Mouse (Mus musculus): Measurements from ENCODE around the gene Tmtc2. TPM values are rescaled to one million over a fixed set of nuclear protein-coding genes. Genes with fewer than 3 reads are reported as not detected.
"Not testable (repeated sequence)": the region's sequence is repeated elsewhere in the genome, so short reads cannot be mapped to it uniquely, and the experiment has no call there.

Tmtc2 gene
- total and polyA plus RNA-seq, 2 experiments, result 2.4 to 7.6 TPM

- H3K27ac ChIP-seq (replicated peaks; ENCODE audit: insufficient read depth, low read depth, low read length), result no peak overlapping the region
- DNase-seq (ENCODE audit: extremely low read depth, low read depth, low spot score), result peak; percentile 6
- no peaks in the 10 kb centered on the region for H3K36me3 ChIP-seq (ENCODE audit: control insufficient read depth, insufficient read depth, low read length)
- H3K9ac ChIP-seq (ENCODE audit: low read depth, low read length), result no peak overlapping the region
- no peak overlapping the region for H3K4me3 ChIP-seq (ENCODE audit: insufficient read depth, low read depth, low read length)
- H3K27me3 ChIP-seq (ENCODE audit: control insufficient read depth, insufficient read depth, low read length), result no peaks in the 10 kb centered on the region
- H3K79me2 ChIP-seq (ENCODE audit: control insufficient read depth, insufficient read depth, low read length), result no peaks in the 10 kb centered on the region
- H3K4me1 ChIP-seq (ENCODE audit: control insufficient read depth, insufficient read depth, low read length), result no peaks in the 10 kb centered on the region
- TF ChIP-seq CTCF (IDR thresholded peaks at IDR 0.05; ENCODE audit: low read depth, low read length), result no peak
- TF ChIP-seq POLR2A (IDR thresholded peaks at IDR 0.05; ENCODE audit: extremely low read depth, insufficient read depth, low read length), result no peak
- WGBS, result 75% methylated on average over 6 of the region's 6 CpGs
Measured at GRCm38 (mm10) chr10:105284171-105284570, 290.1 kb downstream of the Tmtc2 start.

GRCm38 (mm10) chr10:105280933-105281332, 293.3 kb downstream of the Tmtc2 start:
- Histone ChIP-seq H3K79me2 (ENCODE audit: control insufficient read depth, insufficient read depth, low read length) (no peaks in the 10 kb centered on the region), H3K4me1 (ENCODE audit: control insufficient read depth, insufficient read depth, low read length) (no peaks in the 10 kb centered on the region), H3K9ac (ENCODE audit: low read depth, low read length) (no peak overlapping the region), H3K27me3 (ENCODE audit: control insufficient read depth, insufficient read depth, low read length) (no peaks in the 10 kb centered on the region), H3K36me3 (ENCODE audit: control insufficient read depth, insufficient read depth, low read length) (no peaks in the 10 kb centered on the region), H3K4me3 (ENCODE audit: insufficient read depth, low read depth, low read length) (no peak overlapping the region), H3K27ac (replicated peaks; ENCODE audit: insufficient read depth, low read depth, low read length) (no peak overlapping the region)
- TF ChIP-seq CTCF (IDR thresholded peaks at IDR 0.05; ENCODE audit: low read depth, low read length) (no peak), POLR2A (IDR thresholded peaks at IDR 0.05; ENCODE audit: extremely low read depth, insufficient read depth, low read length) (no peak)
- DNase-seq (ENCODE audit: extremely low read depth, low read depth, low spot score), result no peak
- 87% methylated on average over 3 of the region's 3 CpGs for WGBS

GRCm38 (mm10) chr10:105260053-105260452, 314.2 kb downstream of the Tmtc2 start:
- Histone ChIP-seq H3K27me3 (ENCODE audit: control insufficient read depth, insufficient read depth, low read length) (no peaks in the 10 kb centered on the region), H3K79me2 (ENCODE audit: control insufficient read depth, insufficient read depth, low read length) (no peaks in the 10 kb centered on the region), H3K27ac (replicated peaks; ENCODE audit: insufficient read depth, low read depth, low read length) (no peak overlapping the region), H3K4me3 (ENCODE audit: insufficient read depth, low read depth, low read length) (no peak overlapping the region), H3K36me3 (ENCODE audit: control insufficient read depth, insufficient read depth, low read length) (no peaks in the 10 kb centered on the region), H3K9ac (ENCODE audit: low read depth, low read length) (no peak overlapping the region), H3K4me1 (ENCODE audit: control insufficient read depth, insufficient read depth, low read length) (no peaks in the 10 kb centered on the region)
- 81% methylated on average over 3 of the region's 3 CpGs for WGBS
- no peak for TF ChIP-seq CTCF (IDR thresholded peaks at IDR 0.05; ENCODE audit: low read depth, low read length)
- TF ChIP-seq POLR2A (IDR thresholded peaks at IDR 0.05; ENCODE audit: extremely low read depth, insufficient read depth, low read length), result no peak
- DNase-seq (ENCODE audit: extremely low read depth, low read depth, low spot score), result no peak

GRCm38 (mm10) chr10:105238291-105238690, 336.0 kb downstream of the Tmtc2 start:
- H3K27me3 ChIP-seq (ENCODE audit: control insufficient read depth, insufficient read depth, low read length); H3K36me3 ChIP-seq (ENCODE audit: control insufficient read depth, insufficient read depth, low read length); H3K79me2 ChIP-seq (ENCODE audit: control insufficient read depth, insufficient read depth, low read length); H3K9ac ChIP-seq (ENCODE audit: low read depth, low read length); H3K4me3 ChIP-seq (ENCODE audit: insufficient read depth, low read depth, low read length); H3K27ac ChIP-seq (replicated peaks; ENCODE audit: insufficient read depth, low read depth, low read length); H3K4me1 ChIP-seq (ENCODE audit: control insufficient read depth, insufficient read depth, low read length): not testable (repeated sequence)
- 84% methylated on average over 22 of the region's 22 CpGs for WGBS
- DNase-seq (ENCODE audit: extremely low read depth, low read depth, low spot score), result peak; percentile 31

- H3K4me1 ChIP-seq (ENCODE audit: control insufficient read depth, insufficient read depth, low read length), result no peaks in the 10 kb centered on the region
- TF ChIP-seq POLR2A (IDR thresholded peaks at IDR 0.05; ENCODE audit: extremely low read depth, insufficient read depth, low read length), result no peak
- TF ChIP-seq CTCF (IDR thresholded peaks at IDR 0.05; ENCODE audit: low read depth, low read length), result no peak
- H3K27me3 ChIP-seq (ENCODE audit: control insufficient read depth, insufficient read depth, low read length), result no peaks in the 10 kb centered on the region
- WGBS, result 85% methylated on average over 2 of the region's 2 CpGs
- H3K27ac ChIP-seq (replicated peaks; ENCODE audit: insufficient read depth, low read depth, low read length), result no peak overlapping the region
- no peaks in the 10 kb centered on the region for H3K36me3 ChIP-seq (ENCODE audit: control insufficient read depth, insufficient read depth, low read length)
- no peaks in the 10 kb centered on the region for H3K79me2 ChIP-seq (ENCODE audit: control insufficient read depth, insufficient read depth, low read length)
- no peak for DNase-seq (ENCODE audit: extremely low read depth, low read depth, low spot score)
- H3K9ac ChIP-seq (ENCODE audit: low read depth, low read length), result no peak overlapping the region
- H3K4me3 ChIP-seq (ENCODE audit: insufficient read depth, low read depth, low read length), result no peak overlapping the region
Measured at GRCm38 (mm10) chr10:105232864-105233263, 341.4 kb downstream of the Tmtc2 start.

DNA sequence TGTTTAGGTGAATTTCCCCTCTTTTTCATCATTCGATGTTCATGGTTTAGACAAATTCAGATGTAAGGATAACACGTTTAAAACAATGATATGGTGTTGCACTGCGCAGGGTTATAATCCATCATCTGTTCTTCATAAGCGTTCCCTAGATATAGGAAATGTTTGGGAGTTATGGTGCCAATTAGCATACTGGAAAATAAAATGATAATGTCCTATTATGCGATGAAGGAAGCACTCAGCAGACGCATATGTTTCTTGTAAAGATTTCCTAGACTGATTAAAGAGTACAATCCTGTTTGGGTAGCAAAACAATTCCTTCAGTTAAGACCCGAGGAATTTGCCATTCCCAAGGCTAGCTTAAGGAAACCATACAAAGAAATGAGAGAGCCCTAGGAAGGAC, 343.8 kb downstream of the Tmtc2 start:
- no peaks in the 10 kb centered on the region for H3K79me2 ChIP-seq (ENCODE audit: control insufficient read depth, insufficient read depth, low read length)
- WGBS, result 87% methylated on average over 7 of the region's 7 CpGs
- no peaks in the 10 kb centered on the region for H3K4me1 ChIP-seq (ENCODE audit: control insufficient read depth, insufficient read depth, low read length)
- no peak for TF ChIP-seq POLR2A (IDR thresholded peaks at IDR 0.05; ENCODE audit: extremely low read depth, insufficient read depth, low read length)
- TF ChIP-seq CTCF (IDR thresholded peaks at IDR 0.05; ENCODE audit: low read depth, low read length), result no peak
- H3K27ac ChIP-seq (replicated peaks; ENCODE audit: insufficient read depth, low read depth, low read length), result no peak overlapping the region
- no peak overlapping the region for H3K4me3 ChIP-seq (ENCODE audit: insufficient read depth, low read depth, low read length)
- H3K36me3 ChIP-seq (ENCODE audit: control insufficient read depth, insufficient read depth, low read length), result no peaks in the 10 kb centered on the region
- H3K27me3 ChIP-seq (ENCODE audit: control insufficient read depth, insufficient read depth, low read length), result no peaks in the 10 kb centered on the region
- DNase-seq (ENCODE audit: extremely low read depth, low read depth, low spot score), result no peak
- H3K9ac ChIP-seq (ENCODE audit: low read depth, low read length), result no peak overlapping the region
